Mouse (Mus musculus) liver, embryonic 14.5 days (tissue): Measurements from ENCODE around the gene Pou1f1.

Experiments
- CTCF ChIP-seq: IDR thresholded peaks from 2 replicates; pipeline ENCODE4 v1.5.1; 2016; ENCODE audit warnings: antibody characterized with exemption, low read depth, control low read depth
- EP300 ChIP-seq: IDR thresholded peaks from 2 replicates; pipeline ENCODE4 v1.6.1; 2016; ENCODE audit warnings: antibody characterized with exemption, low read depth

- TF ChIP-seq EP300 (no peak), CTCF (no peak)
Measured at GRCm38 (mm10) chr16:65577298-65578029, 57.2 kb downstream of the Pou1f1 start.
